Mouse (Mus musculus) kidney, adult 2 months (tissue): Measurements from ENCODE around the gene Scgn. TPM values are rescaled to one million over a fixed set of nuclear protein-coding genes. Genes with fewer than 3 reads are reported as not detected.

ENCODE experiments used
- DNase-seq: peaks from one replicate; pipeline ENCODE4 v3.0.0; 2021
- H3K27ac ChIP-seq: fragments of 200-500 bp; 2 replicates; pipeline ENCODE4 v1.5.1; 2012; ENCODE audit warnings: low read depth, low read length, control low read depth, inconsistent platforms; ENCODE audit not compliant: insufficient read depth
- H3K27me3 ChIP-seq: fragments of 200-500 bp; replicated peaks from 2 replicates; pipeline ENCODE4 v1.6.1; 2012; ENCODE audit warnings: mild to moderate bottlenecking, moderate library complexity, low read length, inconsistent platforms; ENCODE audit not compliant: control insufficient read depth, insufficient read depth
- H3K36me3 ChIP-seq: fragments of 200-500 bp; 2 replicates; pipeline ENCODE4 v1.6.1; 2012; ENCODE audit warnings: mild to moderate bottlenecking, moderate library complexity, low read length, inconsistent platforms; ENCODE audit not compliant: control insufficient read depth, insufficient read depth
- H3K4me1 ChIP-seq: fragments of 200-500 bp; 2 replicates; pipeline ENCODE4 v1.6.1; 2011; ENCODE audit warnings: low read length; ENCODE audit not compliant: control insufficient read depth, insufficient read depth
- H3K4me3 ChIP-seq: fragments of 200-500 bp; 2 replicates; pipeline ENCODE4 v1.5.1; 2011; ENCODE audit warnings: mild to moderate bottlenecking, low read depth, low read length, control low read depth; ENCODE audit not compliant: insufficient read depth
- CTCF ChIP-seq: fragments of 200-500 bp; conservative IDR thresholded peaks from 2 replicates; pipeline ENCODE4 v1.5.1; 2011; ENCODE audit warnings: low read depth, mild to moderate bottlenecking, control low read depth, low read length, moderate library complexity, mixed read lengths; ENCODE audit not compliant: insufficient read depth, insufficient read length
- POLR2A ChIP-seq: fragments of 200-500 bp; IDR thresholded peaks from one replicate; pipeline ENCODE4 v1.6.1; 2011; ENCODE audit warnings: low read depth, low read length, control low read depth
- WGBS: fragments of 180-500 bp; shearing (Covaris S2); methylation state at CpG from one replicate; pipeline ENCODE4 v1.1.7; 2018; 5-methylcytosine and 5-hydroxymethylcytosine counted together
- polyA plus RNA-seq: library from polyadenylated mRNA; depleted of rRNA; stranded (reverse); fragments of >200 nt; gene quantifications from 2 replicates; pipeline ENCODE4 v1.2.3, GENCODE M21; 2012; rRNA removed

Gene Scgn
- polyA plus RNA-seq = not detected in 2 replicates

GRCm38 (mm10) chr13:23990928-23991327 is at the start of gene Scgn:
Gene Scgn, minus strand, starts transcription at chr13:23991214.
- Histone ChIP-seq H3K36me3 (no peaks in the 10 kb centered on the region), H3K27me3 (no peaks in the 10 kb centered on the region), H3K4me3 (no peak within 1 kb of the TSS), H3K27ac (no peak within 1 kb of the TSS), H3K4me1 (no peaks in the 10 kb centered on the region)
- DNase-seq = peak; percentile 71
- WGBS = under 1% methylated on average over 20 of the region's 20 CpGs
- TF ChIP-seq POLR2A (no peak), CTCF (no peak; the same call in 1 of the 2 replicates)

DNA sequence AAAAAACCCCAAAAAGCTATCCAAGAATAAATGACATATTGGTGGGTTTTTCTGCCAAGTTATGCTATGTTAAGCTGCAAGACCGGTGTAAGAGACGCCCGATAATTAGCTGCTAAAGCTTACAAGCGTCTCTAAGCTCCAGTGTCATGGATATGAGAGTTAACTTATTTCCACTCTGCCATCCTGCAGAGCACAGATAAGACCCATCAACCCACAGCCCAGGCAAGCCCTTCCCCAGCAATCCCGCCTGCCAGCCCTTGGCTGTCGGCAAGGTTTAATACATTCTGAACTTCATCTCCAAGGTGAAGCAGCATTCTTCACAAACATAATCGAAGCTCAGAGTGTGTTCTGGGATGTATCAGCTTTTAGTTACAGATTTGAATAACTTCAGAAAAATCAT is 49.2 kb upstream of the Scgn start:
- TF ChIP-seq POLR2A (no peak), CTCF (no peak)
- Histone ChIP-seq H3K4me3 (no peak overlapping the region), H3K4me1 (no peaks in the 10 kb centered on the region), H3K36me3 (no peaks in the 10 kb centered on the region), H3K27me3 (no peaks in the 10 kb centered on the region), H3K27ac (no peak overlapping the region)
- 94% methylated on average over 7 of the region's 7 CpGs for WGBS
- no peak for DNase-seq

DNA sequence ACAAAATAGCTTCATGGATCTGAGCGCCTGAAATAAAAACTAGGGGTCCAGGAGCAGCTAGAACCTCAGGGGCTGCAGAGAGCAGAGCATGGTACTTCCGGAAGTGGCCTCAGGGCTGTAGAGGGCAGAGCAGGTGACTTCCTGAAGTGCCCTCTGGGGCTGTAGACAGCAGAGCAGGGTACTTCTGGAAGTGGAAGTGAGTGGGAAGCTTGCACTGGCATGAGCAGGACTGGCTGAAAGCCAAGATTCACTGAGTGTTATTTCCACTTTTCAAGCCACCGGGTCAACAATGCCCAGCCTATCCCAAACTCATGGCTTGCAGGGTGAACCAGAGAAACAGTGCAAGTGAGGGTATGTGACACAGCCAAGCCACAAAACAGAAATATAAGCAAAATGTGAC is 46.5 kb upstream of the Scgn start:
- peak; percentile 10 for DNase-seq
- no peaks in the 10 kb centered on the region; the same call in 1 of the 2 replicates for H3K36me3 ChIP-seq
- 62% methylated on average over 3 of the region's 3 CpGs for WGBS
- H3K4me1 ChIP-seq = no peaks in the 10 kb centered on the region
- no peaks in the 10 kb centered on the region for H3K27me3 ChIP-seq
- TF ChIP-seq POLR2A (no peak), CTCF (no peak)
- H3K27ac ChIP-seq = no peak overlapping the region
- no peak overlapping the region for H3K4me3 ChIP-seq

DNA sequence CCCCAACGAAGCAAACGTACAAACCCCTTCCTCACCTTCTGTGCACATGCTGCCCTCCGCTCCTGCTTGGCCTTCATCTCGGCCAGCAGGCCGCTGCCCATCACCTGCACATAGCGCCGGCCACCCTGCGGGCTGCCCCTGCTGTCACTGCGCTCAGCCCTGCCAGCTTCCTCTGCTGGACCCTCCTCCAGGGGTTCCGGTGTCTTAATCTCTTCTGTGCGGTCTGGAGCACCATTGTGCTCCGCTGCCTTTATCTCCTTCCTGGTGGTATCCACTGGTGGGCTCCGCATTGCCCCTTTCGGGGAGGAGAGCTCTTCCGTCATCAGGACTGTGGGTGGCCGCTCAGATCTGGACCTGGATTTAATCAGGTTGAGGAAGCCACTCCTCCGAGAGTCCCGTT is 45.1 kb upstream of the Scgn start:
- Histone ChIP-seq H3K36me3 (no peaks in the 10 kb centered on the region; the same call in 1 of the 2 replicates), H3K27me3 (no peaks in the 10 kb centered on the region), H3K4me1 (no peaks in the 10 kb centered on the region), H3K27ac (no peak overlapping the region), H3K4me3 (no peak overlapping the region)
- 84% methylated on average over 18 of the region's 18 CpGs for WGBS
- no peak for TF ChIP-seq CTCF
- TF ChIP-seq POLR2A = no peak
- no peak for DNase-seq

DNA sequence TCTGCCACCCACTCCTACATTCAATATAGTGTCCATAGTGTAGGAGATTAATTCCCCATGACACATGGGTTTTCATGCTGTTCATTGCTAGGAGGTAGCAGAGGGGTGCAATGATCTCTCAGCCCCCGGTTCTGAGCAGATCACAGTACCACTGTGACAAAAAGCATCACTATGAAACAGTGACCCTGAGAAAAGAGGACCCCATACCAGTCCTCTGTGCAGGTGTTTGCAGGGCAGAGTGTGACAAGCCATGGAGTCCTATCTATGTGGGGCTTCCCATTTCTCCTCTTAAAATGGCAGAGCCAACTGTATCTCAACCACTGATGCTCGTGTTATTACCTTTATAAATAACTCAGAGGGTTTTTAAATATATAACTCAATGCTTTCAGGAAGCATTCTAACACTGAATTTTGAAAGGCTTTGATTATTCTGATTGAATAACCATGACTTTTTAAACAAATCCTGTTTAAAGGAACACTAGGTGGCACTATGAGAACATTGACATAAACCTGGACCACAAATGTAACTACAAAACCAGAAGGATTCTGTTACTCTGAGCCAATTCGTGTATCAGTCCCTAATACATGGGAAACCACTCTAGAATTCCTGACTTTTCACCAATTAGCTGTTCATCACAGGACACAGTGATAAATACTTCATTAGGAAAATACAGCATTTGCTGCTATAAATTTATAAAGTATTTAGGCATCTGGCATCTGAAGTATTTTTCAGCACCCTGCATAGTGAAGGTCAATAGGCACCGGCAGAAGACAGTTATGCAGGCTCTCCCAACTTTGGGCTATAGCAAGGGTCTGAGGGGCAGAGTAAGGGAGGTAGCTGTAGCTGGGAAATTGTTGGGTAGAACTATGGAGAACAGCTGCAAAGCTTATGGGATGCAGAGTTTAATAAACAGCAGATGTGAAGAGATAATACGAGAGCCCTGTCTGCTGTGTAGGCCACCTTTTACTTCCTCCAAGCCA is 36.5 kb upstream of the Scgn start:
- 66% methylated on average over 5 of the region's 5 CpGs for WGBS
- Histone ChIP-seq H3K36me3 (no peaks in the 10 kb centered on the region), H3K4me1 (no peaks in the 10 kb centered on the region), H3K4me3 (no peak overlapping the region), H3K27ac (no peak overlapping the region), H3K27me3 (no peaks in the 10 kb centered on the region)
- peak; percentile 7 for DNase-seq
- no peak for TF ChIP-seq POLR2A
- TF ChIP-seq CTCF = no peak

- Histone ChIP-seq H3K27ac (no peak overlapping the region), H3K4me1 (no peaks in the 10 kb centered on the region), H3K4me3 (no peak overlapping the region), H3K36me3 (no peaks in the 10 kb centered on the region), H3K27me3 (no peaks in the 10 kb centered on the region)
- no peak for DNase-seq
- no peak for TF ChIP-seq POLR2A
- TF ChIP-seq CTCF = no peak
- WGBS = 93% methylated on average over 4 of the region's 4 CpGs
Observed at GRCm38 (mm10) chr13:24018515-24018914, 27.5 kb upstream of the Scgn start.

GRCm38 (mm10) chr13:24005528-24005927 is 14.5 kb upstream of the Scgn start:
- no peaks in the 10 kb centered on the region for H3K27me3 ChIP-seq
- no peak overlapping the region for H3K4me3 ChIP-seq
- DNase-seq = no peak
- TF ChIP-seq POLR2A = no peak
- no peak for TF ChIP-seq CTCF
- 85% methylated on average over 2 of the region's 2 CpGs for WGBS
- no peaks in the 10 kb centered on the region for H3K4me1 ChIP-seq
- no peak overlapping the region for H3K27ac ChIP-seq
- H3K36me3 ChIP-seq = no peaks in the 10 kb centered on the region
